Mouse (Mus musculus) liver, embryonic 16.5 days (tissue): ENCODE measurements around the gene Iqsec2. TPM values are rescaled to one million over a fixed set of nuclear protein-coding genes. Genes with fewer than 3 reads are reported as not detected.

Experiments
- ATAC-seq: fragments of 200-750 bp; cut with Nextera tagmentation; 2 replicates; pipeline ENCODE4 v1.8.0; 2017; ENCODE audit warnings: low read depth, mild to moderate bottlenecking, moderate number of reproducible peaks, moderate library complexity
- H3K27ac ChIP-seq: fragments of 300-500 bp; sonication (generic); 2 replicates; pipeline ENCODE4 v1.5.1; 2014; ENCODE audit warnings: mild to moderate bottlenecking, low read length
- H3K27me3 ChIP-seq: fragments of 300-500 bp; sonication (generic); 2 replicates; pipeline ENCODE4 v1.6.1; 2014; ENCODE audit warnings: low read depth, low read length, mixed read lengths; ENCODE audit not compliant: control insufficient read depth, insufficient read depth
- H3K36me3 ChIP-seq: fragments of 300-500 bp; sonication (generic); 2 replicates; pipeline ENCODE4 v1.6.1; 2014; ENCODE audit warnings: mild to moderate bottlenecking; ENCODE audit not compliant: control insufficient read depth, insufficient read depth
- H3K4me1 ChIP-seq: fragments of 300-500 bp; sonication (generic); 2 replicates; pipeline ENCODE4 v1.6.1; 2014; ENCODE audit warnings: low read depth, low read length, mixed read lengths; ENCODE audit not compliant: control insufficient read depth
- H3K4me2 ChIP-seq: fragments of 300-500 bp; sonication (generic); 2 replicates; pipeline ENCODE4 v1.6.1; 2014; ENCODE audit warnings: low read depth, low read length, mixed read lengths
- H3K4me3 ChIP-seq: fragments of 300-500 bp; sonication (generic); 2 replicates; pipeline ENCODE4 v1.5.1; 2014; ENCODE audit warnings: low read depth, mild to moderate bottlenecking, low read length
- H3K9ac ChIP-seq: fragments of 300-500 bp; sonication (generic); 2 replicates; pipeline ENCODE4 v1.6.1; 2014; ENCODE audit warnings: low read depth, low read length
- H3K9me3 ChIP-seq: fragments of 300-500 bp; sonication (generic); replicated peaks from 2 replicates; pipeline ENCODE4 v1.6.1; 2016; ENCODE audit warnings: low read length; ENCODE audit not compliant: control insufficient read depth
- WGBS: fragments of 180-500 bp; shearing (Covaris S2); extraction: QIAGEN DNeasy Blood & Tissue Kit; methylation state at CpG from one replicate; pipeline ENCODE4 v1.1.7; 2014; ENCODE audit not compliant: insufficient replicate concordance; 5-methylcytosine and 5-hydroxymethylcytosine counted together
- polyA plus RNA-seq: library from polyadenylated mRNA; unstranded; fragments of >200 nt; fragmentation: Nextera tagmentation; extraction: Ambion mirVana; gene quantifications from 2 replicates; pipeline ENCODE4 v1.2.1, GENCODE M21; 2015

The Iqsec2 gene
- polyA plus RNA-seq, 1 experiment from 2014 or later, result 2.7 TPM

DNA sequence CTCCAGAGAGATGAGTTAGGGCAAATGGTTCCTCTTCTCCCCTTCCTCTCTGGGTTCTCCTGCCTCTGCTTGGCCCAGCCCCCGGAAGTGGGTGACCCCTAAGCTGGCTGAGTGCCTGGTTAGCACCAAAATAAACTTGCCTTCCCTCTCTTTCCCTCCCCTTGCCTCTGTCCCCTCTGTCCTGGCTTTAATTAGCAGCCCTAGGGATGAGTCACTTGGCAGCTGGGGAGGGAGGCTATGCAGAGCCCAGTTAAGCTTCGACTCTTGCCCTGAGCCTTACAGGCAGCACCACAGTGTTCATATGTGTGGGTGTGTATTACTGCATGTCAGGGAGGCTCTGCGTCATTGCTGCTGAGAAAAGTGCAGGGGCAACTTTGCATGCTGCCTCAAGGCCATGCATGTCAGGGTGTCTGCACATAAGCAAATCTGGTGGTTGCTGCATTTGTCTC lies 28.4 kb downstream of the Iqsec2 start:
- ATAC-seq, result peak; percentile 48
- H3K9me3 ChIP-seq, result no peaks in the 10 kb centered on the region
- H3K27me3 ChIP-seq, result peaks cover 3% of the 10 kb centered on the region; the same call in 1 of the 2 replicates
- H3K27ac ChIP-seq, result no peak overlapping the region
- H3K4me2 ChIP-seq, result no peak overlapping the region
- no peaks in the 10 kb centered on the region for H3K36me3 ChIP-seq
- WGBS, result 36% methylated on average over 2 of the region's 3 CpGs
- H3K4me1 ChIP-seq, result no peaks in the 10 kb centered on the region
- no peak overlapping the region for H3K4me3 ChIP-seq
- H3K9ac ChIP-seq, result no peak overlapping the region

DNA sequence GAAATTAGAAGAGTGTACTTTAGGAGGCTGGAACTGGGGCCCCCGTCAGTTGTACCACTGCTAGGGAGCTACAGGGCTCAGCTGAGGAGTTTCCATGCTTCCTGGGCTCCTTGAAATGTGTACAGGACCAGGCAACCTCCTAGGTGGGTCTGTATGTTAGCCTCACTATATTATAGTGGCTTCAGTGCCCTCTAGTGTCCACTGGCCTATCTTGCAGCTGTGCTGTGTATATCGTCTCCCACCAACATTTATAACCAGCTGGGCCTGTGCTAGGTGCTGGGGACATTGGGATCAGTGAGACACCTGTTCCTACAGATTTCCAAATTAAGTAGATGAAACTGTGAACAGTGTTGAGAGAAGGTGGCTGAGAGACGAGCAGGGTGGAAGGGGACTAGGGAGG lies 31.2 kb downstream of the Iqsec2 start:
- no peak overlapping the region for H3K27ac ChIP-seq
- no peaks in the 10 kb centered on the region for H3K4me1 ChIP-seq
- peaks cover 3% of the 10 kb centered on the region; the same call in 1 of the 2 replicates for H3K27me3 ChIP-seq
- no peaks in the 10 kb centered on the region for H3K36me3 ChIP-seq
- no peak overlapping the region for H3K4me3 ChIP-seq
- 23% methylated on average over 3 of the region's 3 CpGs for WGBS
- no peak overlapping the region for H3K4me2 ChIP-seq
- no peaks in the 10 kb centered on the region for H3K9me3 ChIP-seq
- H3K9ac ChIP-seq, result no peak overlapping the region
- ATAC-seq, result no peak

DNA sequence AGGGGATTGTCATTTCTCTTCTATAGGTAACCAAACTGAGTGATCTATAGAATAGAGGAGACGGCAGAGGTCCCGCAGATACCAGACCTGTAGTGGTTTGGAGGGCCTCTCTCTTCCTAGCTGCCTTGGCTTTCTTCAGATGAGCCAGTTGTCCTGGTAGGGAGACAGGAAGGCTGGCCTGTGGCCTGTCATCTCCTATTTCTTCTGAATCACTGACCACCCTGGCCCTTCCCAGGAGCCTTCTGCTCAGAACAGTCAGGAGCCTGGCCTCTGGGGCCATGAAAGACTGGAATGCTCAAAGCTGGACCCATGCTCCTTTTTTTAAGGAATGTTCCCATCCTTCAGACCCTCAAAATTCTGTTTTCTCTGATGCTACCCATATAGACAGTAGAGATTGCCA lies 33.8 kb downstream of the Iqsec2 start:
- no peak overlapping the region for H3K4me3 ChIP-seq
- no peak overlapping the region for H3K9ac ChIP-seq
- 84% methylated on average over 2 of the region's 2 CpGs for WGBS
- ATAC-seq, result no peak
- no peaks in the 10 kb centered on the region for H3K9me3 ChIP-seq
- no peak overlapping the region for H3K4me2 ChIP-seq
- no peaks in the 10 kb centered on the region for H3K4me1 ChIP-seq
- no peaks in the 10 kb centered on the region for H3K36me3 ChIP-seq
- peaks cover 5% of the 10 kb centered on the region; the same call in 1 of the 2 replicates for H3K27me3 ChIP-seq
- no peak overlapping the region for H3K27ac ChIP-seq

DNA sequence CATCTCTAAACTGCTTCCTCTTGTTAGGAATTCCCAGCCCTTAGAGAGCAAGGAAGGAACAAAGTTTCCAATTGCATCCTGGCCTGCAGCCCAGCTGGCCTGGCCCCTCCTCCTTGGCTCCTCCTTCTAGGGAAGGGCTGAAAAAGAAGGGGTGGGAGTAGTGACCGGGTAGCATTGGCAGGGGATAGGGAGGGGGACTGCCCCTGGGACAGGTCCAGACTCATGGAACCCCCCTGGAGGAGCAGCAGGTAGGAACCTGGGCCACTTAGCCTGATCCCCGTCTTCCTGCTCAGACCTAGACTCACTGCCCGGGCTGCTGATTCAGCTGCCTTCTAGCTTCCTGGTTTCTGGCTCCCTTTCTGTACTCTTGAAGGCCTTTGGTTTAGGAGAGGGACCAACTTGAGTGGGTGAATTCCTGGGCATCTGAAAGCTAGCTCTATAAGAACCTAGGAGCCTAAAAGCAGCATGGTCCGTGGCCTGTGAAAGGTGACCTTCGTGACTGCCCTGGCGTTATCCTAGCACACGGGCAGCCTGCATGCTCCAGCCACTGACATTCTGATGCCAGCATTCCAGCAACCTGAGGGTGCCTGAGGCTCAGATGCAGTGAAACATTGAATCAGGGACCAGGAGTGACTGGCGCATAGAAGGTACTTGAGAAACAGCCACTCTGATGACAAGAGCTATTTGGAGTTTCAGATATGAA lies 34.9 kb downstream of the Iqsec2 start:
- no peaks in the 10 kb centered on the region for H3K4me1 ChIP-seq
- peak overlapping the region; percentile 27 for H3K4me2 ChIP-seq
- 54% methylated on average over 8 of the region's 8 CpGs for WGBS
- no peaks in the 10 kb centered on the region for H3K9me3 ChIP-seq
- no peak overlapping the region for H3K27ac ChIP-seq
- H3K4me3 ChIP-seq, result peak overlapping the region; percentile 44
- peaks cover 5% of the 10 kb centered on the region; the same call in 1 of the 2 replicates for H3K27me3 ChIP-seq
- H3K9ac ChIP-seq, result 0 out of 2 replicates have a peak overlapping the region, but pooled peaks have one; percentile 2
- H3K36me3 ChIP-seq, result no peaks in the 10 kb centered on the region
- peak; percentile 58 for ATAC-seq

DNA sequence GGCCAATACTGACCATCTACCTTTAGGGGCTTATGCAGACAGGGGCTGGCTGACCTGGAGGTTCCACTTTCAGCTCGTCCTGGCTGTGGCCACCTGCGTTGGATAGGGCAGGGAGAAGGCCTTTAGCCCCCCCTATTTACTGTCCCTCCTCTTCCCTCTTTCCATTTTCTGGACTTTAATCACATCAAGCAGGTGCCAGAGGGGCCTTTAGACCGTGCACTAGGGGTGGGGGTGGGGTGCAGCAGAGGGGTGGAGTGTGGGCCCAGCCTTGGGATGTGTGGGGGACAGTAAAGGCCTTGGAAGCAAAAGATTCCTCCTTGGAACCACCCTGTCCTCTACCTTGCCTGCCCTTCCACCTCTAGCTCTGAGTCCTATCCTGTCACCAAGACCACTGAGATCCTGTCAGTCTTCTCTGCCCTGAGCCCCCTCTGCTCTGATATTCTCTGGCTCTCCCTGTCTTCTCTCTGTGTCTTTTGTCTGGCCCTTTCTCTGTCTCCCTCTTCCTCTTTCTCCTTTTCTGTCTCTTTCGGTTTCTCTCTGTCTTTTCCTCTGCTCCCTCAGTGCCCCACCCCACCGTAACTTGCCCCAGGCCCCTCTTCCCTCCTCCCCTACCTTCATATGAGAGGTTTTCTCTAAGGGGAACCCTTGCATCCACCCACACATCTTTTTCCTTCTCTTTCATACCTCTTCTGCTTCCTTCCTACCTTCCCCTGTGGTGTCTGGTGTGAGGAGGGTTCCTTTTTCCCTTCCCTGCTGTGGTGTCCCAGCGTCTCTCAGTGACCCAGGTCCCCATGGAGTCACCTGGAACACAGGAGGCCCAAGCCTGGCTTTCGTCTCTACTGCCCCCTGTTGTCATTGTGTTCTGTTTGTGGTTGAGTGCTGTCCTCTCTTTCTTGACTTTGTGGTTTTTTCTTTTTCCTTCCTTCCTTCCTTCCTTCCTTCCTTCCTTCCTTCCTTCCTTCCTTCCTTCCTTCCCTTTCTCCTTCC lies 35.9 kb downstream of the Iqsec2 start:
- H3K9me3 ChIP-seq, result no peaks in the 10 kb centered on the region
- 42% methylated on average over 7 of the region's 7 CpGs for WGBS
- H3K4me3 ChIP-seq, result peak overlapping the region; percentile 44; the same call in 1 of the 2 replicates
- no peak overlapping the region for H3K9ac ChIP-seq
- H3K36me3 ChIP-seq, result no peaks in the 10 kb centered on the region
- ATAC-seq, result peak; percentile 58
- H3K4me2 ChIP-seq, result peak overlapping the region; percentile 27
- peaks cover 3% of the 10 kb centered on the region; the same call in 1 of the 2 replicates for H3K27me3 ChIP-seq
- H3K4me1 ChIP-seq, result no peaks in the 10 kb centered on the region
- H3K27ac ChIP-seq, result no peak overlapping the region

DNA sequence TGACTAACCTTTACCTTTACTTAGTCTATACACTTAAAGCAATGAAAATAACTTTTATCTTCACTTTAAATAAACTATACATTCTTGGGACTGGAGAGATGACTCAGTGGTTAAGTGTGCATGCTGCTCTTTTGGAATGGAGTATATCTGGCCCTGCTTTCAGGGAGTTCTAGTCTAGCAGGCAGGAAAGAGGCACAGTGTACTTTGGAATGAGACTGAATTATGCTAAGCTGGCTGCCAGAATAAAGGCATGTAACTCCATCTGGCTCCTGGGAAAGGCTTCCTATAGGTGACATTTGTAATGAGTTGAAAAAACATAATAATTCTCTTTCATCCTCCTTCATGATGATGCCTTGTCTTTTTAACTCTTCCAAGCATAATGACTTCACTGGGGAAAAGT lies 43.1 kb downstream of the Iqsec2 start:
- peaks cover 8% of the 10 kb centered on the region for H3K27me3 ChIP-seq
- H3K4me2 ChIP-seq, result no peak overlapping the region
- no peak overlapping the region for H3K9ac ChIP-seq
- no peaks in the 10 kb centered on the region for H3K36me3 ChIP-seq
- H3K27ac ChIP-seq, result no peak overlapping the region
- H3K4me1 ChIP-seq, result no peaks in the 10 kb centered on the region
- no peak for ATAC-seq
- H3K4me3 ChIP-seq, result no peak overlapping the region
- H3K9me3 ChIP-seq, result no peaks in the 10 kb centered on the region

DNA sequence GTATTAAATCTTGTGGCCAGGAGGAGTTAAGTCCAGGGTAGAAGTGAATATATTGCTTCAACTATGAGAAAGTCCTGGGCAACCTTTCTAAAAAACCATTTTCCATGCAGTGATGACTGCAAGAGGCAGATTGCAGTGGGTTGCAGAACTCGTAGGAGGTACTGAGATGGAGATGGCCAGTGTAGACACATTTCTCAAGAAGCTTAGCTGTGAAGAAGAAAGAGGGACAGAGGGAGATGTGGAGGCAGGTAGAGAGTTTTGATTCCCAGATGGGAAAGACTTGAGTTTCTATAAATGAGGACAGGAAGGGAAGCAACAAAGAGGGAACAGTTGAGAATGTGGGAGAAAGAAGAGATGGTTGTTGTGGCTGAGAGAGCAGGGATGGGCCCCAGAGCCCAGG lies 47.2 kb downstream of the Iqsec2 start:
- WGBS, result 39% methylated on average over 1 of the region's 1 CpGs
- H3K4me2 ChIP-seq, result no peak overlapping the region
- no peak overlapping the region for H3K27ac ChIP-seq
- H3K4me3 ChIP-seq, result no peak overlapping the region
- no peaks in the 10 kb centered on the region for H3K9me3 ChIP-seq
- H3K27me3 ChIP-seq, result peaks cover 10% of the 10 kb centered on the region
- ATAC-seq, result no peak
- H3K4me1 ChIP-seq, result no peaks in the 10 kb centered on the region
- H3K36me3 ChIP-seq, result no peaks in the 10 kb centered on the region
- H3K9ac ChIP-seq, result no peak overlapping the region

DNA sequence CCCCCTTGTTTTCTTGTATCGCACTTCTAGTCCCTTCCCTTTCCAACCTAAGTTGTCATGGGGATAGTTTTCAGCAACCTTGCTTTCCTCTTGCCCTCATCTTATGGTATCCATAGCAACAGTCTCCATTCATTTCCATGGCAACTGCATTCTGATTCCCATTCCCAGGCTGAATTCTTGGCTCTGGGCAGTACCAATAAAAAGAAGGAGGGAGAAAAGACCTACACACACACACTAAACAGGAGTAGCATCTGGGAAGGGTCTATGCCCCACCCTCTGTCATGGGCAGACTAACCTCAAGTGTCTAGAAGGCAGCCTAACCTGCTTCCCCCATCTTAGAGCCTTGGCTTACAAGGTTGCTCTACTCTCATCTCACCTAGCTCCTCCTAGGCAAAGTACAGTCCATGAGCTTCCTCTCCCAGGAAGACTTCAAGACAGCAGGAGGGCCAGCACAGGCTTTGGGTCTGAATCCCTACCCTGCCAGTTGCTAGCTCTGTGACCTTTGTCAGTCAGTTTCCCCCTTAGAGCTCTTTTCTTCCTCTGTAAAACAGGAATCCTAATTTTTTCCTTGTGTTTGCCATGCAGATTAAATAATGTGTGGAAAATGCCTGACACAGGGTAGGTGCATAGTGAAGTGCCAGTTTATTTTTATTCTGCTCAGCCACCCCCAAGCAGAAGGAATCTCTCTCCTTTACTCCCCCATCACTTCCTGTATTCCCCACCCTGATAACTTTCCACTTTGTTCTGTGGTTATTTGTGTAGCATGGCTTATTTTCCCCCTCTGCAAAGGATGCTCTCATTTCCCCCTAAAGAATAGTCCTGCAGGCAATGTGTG lies 54.0 kb downstream of the Iqsec2 start:
- no peaks in the 10 kb centered on the region for H3K4me1 ChIP-seq
- no peaks in the 10 kb centered on the region for H3K36me3 ChIP-seq
- H3K9me3 ChIP-seq, result no peaks in the 10 kb centered on the region
- no peak overlapping the region for H3K27ac ChIP-seq
- no peak overlapping the region for H3K9ac ChIP-seq
- H3K4me2 ChIP-seq, result no peak overlapping the region
- H3K27me3 ChIP-seq, result peaks cover 5% of the 10 kb centered on the region
- 63% methylated on average over 1 of the region's 1 CpGs for WGBS
- no peak for ATAC-seq
- H3K4me3 ChIP-seq, result no peak overlapping the region
